Mouse (Mus musculus) brain, embryonic 14.5 days (tissue): ENCODE measurements at regions not wholly inside any gene's neighbourhood (a gene's known extent, or its start where the extent isn't known, plus 50 kb on each side); places are given as distances from the start of the nearest gene placed in this dataset.

ENCODE experiments used
- DNase-seq: peaks from one replicate; pipeline ENCODE4 v3.0.0-alpha.2; 2011; ENCODE audit warnings: low read depth
- CTCF ChIP-seq: fragments of 200-500 bp; IDR thresholded peaks from 2 replicates; pipeline ENCODE4 v1.5.1; 2012; ENCODE audit warnings: inconsistent platforms, mild to moderate bottlenecking, moderate library complexity, borderline replicate concordance; ENCODE audit not compliant: insufficient read depth, insufficient read length; ENCODE audit errors: extremely low read depth
- POLR2A ChIP-seq: fragments of 200-500 bp; IDR thresholded peaks from 2 replicates; pipeline ENCODE4 v1.6.1; 2012; ENCODE audit warnings: mild to moderate bottlenecking, inconsistent platforms, borderline replicate concordance; ENCODE audit not compliant: poor library complexity, insufficient read depth, insufficient read length, severe bottlenecking; ENCODE audit errors: extremely low read depth

DNA sequence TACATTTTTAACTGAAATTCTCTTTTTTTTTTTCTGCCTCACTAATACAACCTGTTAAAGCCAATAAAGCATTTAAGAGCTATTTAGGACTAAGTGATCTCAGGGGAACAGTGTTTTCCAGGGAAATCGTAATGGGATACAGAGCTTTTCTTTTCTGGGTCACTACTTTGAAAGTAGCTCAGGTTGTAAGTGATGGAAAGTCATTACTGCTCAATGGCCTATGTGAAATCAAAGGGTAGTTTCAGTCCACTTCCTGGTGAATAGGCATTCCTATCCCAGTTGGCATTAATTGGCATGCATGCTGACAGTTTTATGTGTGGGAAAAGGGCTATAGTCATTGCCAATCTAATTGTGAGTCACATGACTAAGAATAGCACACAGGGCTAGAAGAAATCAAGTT lies 775.9 kb upstream of the Lingo2 start:
- no peak for TF ChIP-seq POLR2A
- no peak for TF ChIP-seq CTCF
- DNase-seq: peak; percentile 22
